Mouse (Mus musculus) kidney, postnatal 0 days (tissue): Measurements from ENCODE around the gene Gm13276. TPM values are rescaled to one million over a fixed set of nuclear protein-coding genes. Genes with fewer than 3 reads are reported as not detected.
"Not testable (repeated sequence)": the region's sequence is repeated elsewhere in the genome, so short reads cannot be mapped to it uniquely, and the experiment has no call there.

Experiments used
- ATAC-seq: fragments of 200-750 bp; cut with Nextera tagmentation; replicated peaks from 2 replicates; pipeline ENCODE4 v1.8.0; 2017; ENCODE audit warnings: low read depth, moderate number of reproducible peaks, moderate TSS enrichment, moderate library complexity; ENCODE audit not compliant: low FRiP score
- DNase-seq: peaks from one replicate; pipeline ENCODE4 v3.0.0-alpha.2; 2016; ENCODE audit warnings: low spot score
- H3K27ac ChIP-seq: fragments of 300-500 bp; sonication (generic); 2 replicates; pipeline ENCODE4 v1.5.1; 2014; ENCODE audit warnings: mild to moderate bottlenecking
- H3K27me3 ChIP-seq: fragments of 300-500 bp; sonication (generic); 2 replicates; pipeline ENCODE4 v1.6.1; 2014; ENCODE audit warnings: low read length, mixed read lengths; ENCODE audit not compliant: insufficient read depth
- H3K36me3 ChIP-seq: fragments of 300-500 bp; sonication (generic); 2 replicates; pipeline ENCODE4 v1.6.1; 2014; ENCODE audit warnings: low read length, mixed read lengths; ENCODE audit not compliant: insufficient read depth
- H3K4me1 ChIP-seq: fragments of 300-500 bp; sonication (generic); replicated peaks from 2 replicates; pipeline ENCODE4 v1.6.1; 2014; ENCODE audit warnings: antibody characterized with exemption, low read length, mixed read lengths; ENCODE audit not compliant: insufficient read depth
- H3K4me2 ChIP-seq: fragments of 300-500 bp; sonication (generic); 2 replicates; pipeline ENCODE4 v1.6.1; 2014; ENCODE audit warnings: mild to moderate bottlenecking, low read length, moderate library complexity, mixed read lengths
- H3K4me3 ChIP-seq: fragments of 300-500 bp; sonication (generic); replicated peaks from 2 replicates; pipeline ENCODE4 v1.5.1; 2014; ENCODE audit warnings: low read depth, low read length
- H3K9ac ChIP-seq: fragments of 300-500 bp; sonication (generic); 2 replicates; pipeline ENCODE4 v1.6.1; 2014; ENCODE audit warnings: low read depth, low read length
- H3K9me3 ChIP-seq: fragments of 300-500 bp; sonication (generic); replicated peaks from 2 replicates; pipeline ENCODE4 v1.6.1; 2016; ENCODE audit warnings: low read length, inconsistent platforms, mixed read lengths
- CTCF ChIP-seq: IDR thresholded peaks from 2 replicates; pipeline ENCODE4 v1.5.1; 2016; ENCODE audit warnings: antibody characterized with exemption, low read depth, mild to moderate bottlenecking, moderate library complexity
- WGBS: fragments of 180-500 bp; shearing (Covaris S2); extraction: QIAGEN DNeasy Blood & Tissue Kit; methylation state at CpG from one replicate; pipeline ENCODE4 v1.1.7; 2014; 5-methylcytosine and 5-hydroxymethylcytosine counted together
- polyA plus RNA-seq: library from polyadenylated mRNA; unstranded; fragments of >200 nt; fragmentation: Nextera tagmentation; extraction: Ambion mirVana; gene quantifications from 2 replicates; pipeline ENCODE4 v1.2.1, GENCODE M21; 2015

Gm13276 gene
- polyA plus RNA-seq, result not detected in 2 replicates

GRCm38 (mm10) chr4:88785409-88785808 is at the start of gene Gm13276:
Gm13276 (plus strand) TSS chr4:88785709.
- not testable (repeated sequence) for ATAC-seq, H3K4me1 ChIP-seq, DNase-seq

DNA sequence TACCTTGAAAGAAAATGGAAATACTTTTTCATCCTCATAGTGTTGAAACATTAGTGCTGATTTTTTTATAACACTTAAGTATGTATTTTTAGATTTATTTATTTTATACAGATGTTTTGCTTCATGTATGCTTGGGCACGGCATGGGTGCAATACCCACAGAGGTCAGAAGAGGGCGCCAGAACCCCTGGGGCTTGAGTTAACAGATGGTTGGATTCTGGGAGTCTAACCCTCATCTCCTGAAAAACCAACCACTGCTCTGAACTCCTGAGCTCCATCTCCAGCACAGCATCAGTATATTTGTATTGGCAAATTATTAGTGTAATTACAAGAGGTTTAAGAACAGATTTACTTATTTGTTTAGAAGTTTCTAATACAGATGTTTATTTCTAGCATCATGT is 47.0 kb upstream of the Gm13276 start:
- 6% methylated on average over 2 of the region's 2 CpGs for WGBS
- TF ChIP-seq CTCF, result peak; percentile 91
- H3K36me3 ChIP-seq, result no peaks in the 10 kb centered on the region
- no peak overlapping the region for H3K27ac ChIP-seq
- DNase-seq (peak; percentile 79), ATAC-seq (no peak)
- no peaks in the 10 kb centered on the region for H3K9me3 ChIP-seq
- H3K27me3 ChIP-seq, result no peaks in the 10 kb centered on the region
- no peak overlapping the region for H3K4me3 ChIP-seq
- H3K4me2 ChIP-seq, result no peak overlapping the region
- H3K4me1 ChIP-seq, result no peaks in the 10 kb centered on the region
- no peak overlapping the region for H3K9ac ChIP-seq

More at GRCm38 (mm10) chr4:88785409-88785808, at the start of gene Gm13276:
- not testable (repeated sequence) for H3K4me3 ChIP-seq, H3K9ac ChIP-seq, H3K36me3 ChIP-seq, H3K4me2 ChIP-seq, H3K27ac ChIP-seq, H3K27me3 ChIP-seq, H3K9me3 ChIP-seq
- no CpG with 5 or more reads among the region's 27 CpGs for WGBS

GRCm38 (mm10) chr4:88739036-88739435 is 46.5 kb upstream of the Gm13276 start:
- Histone ChIP-seq H3K27me3 (no peaks in the 10 kb centered on the region), H3K4me1 (no peaks in the 10 kb centered on the region)
- no peak for ATAC-seq

DNA sequence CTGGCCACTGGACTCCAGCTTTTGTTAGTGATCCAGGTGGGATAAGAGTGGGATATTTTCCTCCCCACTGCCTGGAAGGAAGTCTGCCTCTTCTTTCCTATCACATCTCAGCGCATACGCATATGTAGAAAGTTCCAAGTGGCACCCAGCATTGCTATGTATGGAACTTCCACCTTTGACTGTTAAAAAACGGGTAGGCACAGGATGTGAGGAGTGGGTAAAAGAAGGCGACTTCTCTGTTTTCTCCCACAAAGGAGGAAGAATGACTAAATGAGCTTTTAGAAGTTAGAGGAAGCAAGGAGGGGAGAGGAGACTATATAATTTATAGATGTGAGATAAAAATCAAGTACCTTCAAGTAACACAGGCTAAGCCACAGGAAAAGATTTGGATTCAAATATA is 44.1 kb upstream of the Gm13276 start:
- no peaks in the 10 kb centered on the region for H3K27me3 ChIP-seq
- no peak for TF ChIP-seq CTCF
- DNase-seq, result no peak
- no peak overlapping the region for H3K4me3 ChIP-seq
- no peaks in the 10 kb centered on the region for H3K36me3 ChIP-seq
- H3K9me3 ChIP-seq, result no peaks in the 10 kb centered on the region
- ATAC-seq, result no peak
- no peak overlapping the region for H3K27ac ChIP-seq
- no peak overlapping the region for H3K9ac ChIP-seq
- no peaks in the 10 kb centered on the region for H3K4me1 ChIP-seq
- 85% methylated on average over 4 of the region's 4 CpGs for WGBS
- no peak overlapping the region for H3K4me2 ChIP-seq

More at GRCm38 (mm10) chr4:88739036-88739435, 46.5 kb upstream of the Gm13276 start:
- TF ChIP-seq CTCF, result no peak
- Histone ChIP-seq H3K9me3 (no peaks in the 10 kb centered on the region), H3K4me3 (no peak overlapping the region), H3K36me3 (no peaks in the 10 kb centered on the region), H3K4me2 (no peak overlapping the region), H3K9ac (no peak overlapping the region), H3K27ac (no peak overlapping the region)
- WGBS, result 89% methylated on average over 6 of the region's 6 CpGs
- DNase-seq, result no peak

DNA sequence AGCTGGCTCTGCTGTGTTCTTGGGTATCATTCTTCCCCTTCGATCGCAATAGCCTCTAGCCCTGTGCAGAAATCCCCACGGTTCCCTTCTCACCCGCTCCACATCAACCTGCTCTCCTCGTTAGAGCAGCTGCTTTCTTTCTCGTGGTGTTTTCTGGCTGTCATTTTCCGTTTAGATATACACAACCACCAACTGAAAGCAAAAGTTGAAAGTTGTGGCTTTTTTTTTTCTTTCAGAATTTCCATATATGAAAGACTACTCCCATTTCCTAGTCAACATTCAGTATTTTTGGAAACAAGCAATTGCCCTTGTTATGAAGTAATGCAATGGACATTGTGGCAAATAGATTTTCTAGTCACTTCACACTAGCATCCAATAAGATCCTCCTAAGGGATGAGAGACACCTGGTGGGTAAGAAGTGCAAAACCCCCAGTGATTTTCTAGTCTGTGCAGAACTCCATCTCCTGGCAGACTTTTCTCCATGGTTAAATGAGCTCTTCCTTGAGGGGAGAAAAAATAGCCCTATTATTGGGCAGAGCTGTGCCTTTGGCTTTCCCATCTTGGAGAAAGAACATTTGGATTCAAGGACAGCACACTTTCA is 42.6 kb upstream of the Gm13276 start:
- Histone ChIP-seq H3K27me3 (no peaks in the 10 kb centered on the region), H3K27ac (no peak overlapping the region), H3K9me3 (no peaks in the 10 kb centered on the region), H3K9ac (no peak overlapping the region), H3K4me3 (no peak overlapping the region), H3K4me2 (no peak overlapping the region), H3K4me1 (no peaks in the 10 kb centered on the region), H3K36me3 (no peaks in the 10 kb centered on the region)
- peak; percentile 48; the same call in 1 of the 2 replicates for TF ChIP-seq CTCF
- ATAC-seq (no peak), DNase-seq (peak; percentile 40)
- 70% methylated on average over 7 of the region's 7 CpGs for WGBS

- H3K4me1 ChIP-seq, result no peaks in the 10 kb centered on the region
- no peak overlapping the region for H3K27ac ChIP-seq
- H3K4me2 ChIP-seq, result no peak overlapping the region
- WGBS, result 56% methylated on average over 3 of the region's 3 CpGs
- TF ChIP-seq CTCF, result no peak
- H3K36me3 ChIP-seq, result no peaks in the 10 kb centered on the region
- ATAC-seq, result no peak
- no peaks in the 10 kb centered on the region for H3K9me3 ChIP-seq
- DNase-seq, result no peak
- H3K9ac ChIP-seq, result no peak overlapping the region
- no peaks in the 10 kb centered on the region for H3K27me3 ChIP-seq
- no peak overlapping the region for H3K4me3 ChIP-seq
These were observed 41.3 kb upstream of the Gm13276 start for GRCm38 (mm10) chr4:88744207-88744606.

- H3K9ac ChIP-seq, result no peak overlapping the region
- H3K4me2 ChIP-seq, result no peak overlapping the region
- no peak for ATAC-seq
- 49% methylated on average over 6 of the region's 6 CpGs for WGBS
- no peaks in the 10 kb centered on the region for H3K36me3 ChIP-seq
- no peaks in the 10 kb centered on the region for H3K4me1 ChIP-seq
- no peak for DNase-seq
- no peak for TF ChIP-seq CTCF
- no peak overlapping the region for H3K27ac ChIP-seq
- H3K4me3 ChIP-seq, result no peak overlapping the region
- no peaks in the 10 kb centered on the region for H3K9me3 ChIP-seq
- no peaks in the 10 kb centered on the region for H3K27me3 ChIP-seq
These were observed 35.6 kb upstream of the Gm13276 start for GRCm38 (mm10) chr4:88749926-88750325.
